Mouse (Mus musculus) activated CD4-positive, CD25-positive, alpha-beta regulatory T cell, adult 9 weeks (primary cell): Measurements from ENCODE around the gene Xkr8. TPM values are rescaled to one million over a fixed set of nuclear protein-coding genes. Genes with fewer than 3 reads are reported as not detected.

Experiments
- polyA plus RNA-seq: library from polyadenylated mRNA; unstranded; fragments of 100-300 nt; shearing (Covaris generic); gene quantifications from one replicate; pipeline ENCODE4 v1.2.1, GENCODE M21; 2017

Xkr8 gene
- polyA plus RNA-seq: 7.3 TPM

DNA sequence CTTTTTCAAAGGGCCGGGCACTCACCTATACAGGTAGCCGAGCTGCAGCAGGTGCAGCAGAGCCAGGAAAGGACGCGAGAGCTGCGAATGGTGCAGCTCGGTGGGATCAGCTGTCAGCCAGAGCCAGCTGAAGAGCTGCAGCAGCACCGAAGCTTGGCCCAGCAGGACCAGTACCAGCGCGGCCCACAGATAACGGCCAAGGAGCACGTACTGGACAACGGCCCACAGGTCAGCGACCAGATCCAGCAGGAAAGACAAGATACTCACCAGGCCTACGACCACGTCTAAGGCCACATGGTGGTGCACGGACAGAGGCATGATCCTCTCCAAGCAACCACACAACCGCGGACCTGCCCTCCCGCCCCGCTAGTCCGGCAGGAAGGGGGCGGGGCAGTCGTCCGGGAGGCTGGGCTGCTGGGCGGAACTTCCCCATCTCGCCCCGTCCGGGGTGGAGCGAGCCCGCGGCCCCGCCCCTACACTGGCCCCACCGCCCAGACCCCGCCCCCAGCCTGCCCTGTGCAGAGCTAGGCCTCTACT lies at the start of gene Xkr8:
Gene Xkr8 (minus strand): TSS at position 399 of the 537 bp plus-strand sequence.

DNA sequence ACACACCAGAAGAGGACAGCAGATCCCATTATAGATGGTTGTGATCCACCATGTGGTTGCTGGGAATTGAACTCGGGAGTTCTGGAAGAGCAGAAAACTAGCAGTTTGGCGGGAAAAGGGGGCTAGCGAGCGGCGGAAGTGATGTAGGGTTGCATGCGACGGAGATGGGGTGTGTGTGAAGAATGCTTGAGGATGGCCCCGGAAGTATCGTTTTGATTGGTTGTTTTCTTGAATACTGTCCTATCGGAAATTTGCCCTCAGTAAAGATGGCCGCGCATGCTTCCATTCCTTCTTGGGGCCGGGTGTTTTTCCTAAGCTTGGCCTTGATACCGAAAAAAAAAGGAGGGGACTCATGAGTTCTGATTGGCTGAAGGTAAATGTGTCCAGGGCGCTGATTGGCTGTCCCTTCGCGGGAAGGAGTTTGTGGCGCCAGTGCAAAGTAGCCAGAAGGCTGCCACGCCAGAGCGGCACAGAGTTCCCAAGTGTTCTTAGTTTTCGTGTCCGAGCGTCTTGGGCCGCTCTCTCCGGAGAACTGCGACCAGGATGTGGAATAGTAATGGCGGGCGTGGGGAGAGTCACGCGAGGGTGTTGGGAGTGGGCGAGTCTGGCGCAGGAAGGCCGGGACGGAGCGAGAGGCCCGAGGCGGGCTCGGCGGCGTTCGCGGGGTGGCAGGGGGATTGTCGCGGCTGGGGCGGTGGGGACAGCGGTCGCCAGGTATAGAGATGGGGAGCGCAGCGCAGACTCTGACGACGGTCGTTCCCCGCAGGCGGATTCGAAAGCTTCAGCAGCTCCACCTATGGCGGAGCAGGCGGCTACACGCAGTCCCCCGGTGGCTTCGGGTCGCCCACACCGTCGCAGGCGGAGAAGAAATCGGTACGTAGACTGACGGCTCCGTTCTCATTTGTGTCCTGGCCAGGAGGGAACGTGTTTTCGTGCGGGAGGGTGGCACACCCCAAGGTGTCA lies 35.8 kb upstream of the Xkr8 start, which contains the start of gene Rpa2:
Gene Rpa2 (plus strand): TSS at position 419 of the 963 bp plus-strand sequence.

DNA sequence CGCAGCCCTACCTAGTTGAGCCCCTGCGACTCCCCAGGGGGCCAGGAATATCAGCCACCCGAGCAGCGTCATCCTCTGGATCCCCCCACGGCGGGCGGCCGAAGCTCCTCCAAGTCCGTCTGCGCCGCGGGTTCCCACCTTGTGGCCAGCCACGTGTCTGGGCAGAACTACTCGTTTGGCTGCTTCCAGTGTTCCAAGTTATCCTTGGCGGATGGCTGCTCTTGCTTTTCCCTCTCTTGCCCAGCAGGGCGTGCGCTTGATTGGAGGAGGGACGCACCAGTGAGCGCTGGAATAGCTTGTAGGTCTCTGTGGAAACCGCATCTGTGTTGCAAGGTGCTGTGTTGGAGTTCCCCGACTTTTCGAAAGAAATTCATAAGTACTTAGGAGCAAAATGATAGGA lies 24.6 kb upstream of the Xkr8 start, which contains the start of gene Smpdl3b:
Gene Smpdl3b (minus strand): TSS at position 279 of the 400 bp plus-strand sequence.

Other genes starting within 250 kb of the Xkr8 start
- gene Sesn2, start 222.0 kb downstream of the Xkr8 start, polyA plus RNA-seq: 14.5 TPM
- gene Atpif1, start 198.9 kb downstream of the Xkr8 start, polyA plus RNA-seq: 251 TPM
- 241 TPM for gene Dnajc8, start 197.0 kb downstream of the Xkr8 start, polyA plus RNA-seq
- 0.57 TPM for gene Ptafr, start 168.5 kb downstream of the Xkr8 start, polyA plus RNA-seq
- 48.6 TPM for gene Eya3, start 93.6 kb downstream of the Xkr8 start, polyA plus RNA-seq
- 2.8 TPM for gene Smpdl3b, start 24.7 kb upstream of the Xkr8 start, polyA plus RNA-seq
- 59.5 TPM for gene Rpa2, start 35.8 kb upstream of the Xkr8 start, polyA plus RNA-seq
- gene Themis2, start 63.8 kb upstream of the Xkr8 start, polyA plus RNA-seq: 3.2 TPM
- 61.4 TPM for gene Ppp1r8, start 110.6 kb upstream of the Xkr8 start, polyA plus RNA-seq
- 42.5 TPM for gene Stx12, start 152.0 kb upstream of the Xkr8 start, polyA plus RNA-seq
- 22.8 TPM for gene Fam76a, start 190.0 kb upstream of the Xkr8 start, polyA plus RNA-seq
- 5.5 TPM for gene Fgr, start 241.5 kb upstream of the Xkr8 start, polyA plus RNA-seq